Mouse (Mus musculus) cerebellum, adult 9-11 months (tissue): ENCODE data around the gene Flt1.
"Not testable (repeated sequence)": the region's sequence is repeated elsewhere in the genome, so short reads cannot be mapped to it uniquely, and the experiment has no call there.

Experiments
- DNase-seq: peaks from one replicate; pipeline ENCODE4 v3.0.0; 2022

The Flt1 gene

DNA sequence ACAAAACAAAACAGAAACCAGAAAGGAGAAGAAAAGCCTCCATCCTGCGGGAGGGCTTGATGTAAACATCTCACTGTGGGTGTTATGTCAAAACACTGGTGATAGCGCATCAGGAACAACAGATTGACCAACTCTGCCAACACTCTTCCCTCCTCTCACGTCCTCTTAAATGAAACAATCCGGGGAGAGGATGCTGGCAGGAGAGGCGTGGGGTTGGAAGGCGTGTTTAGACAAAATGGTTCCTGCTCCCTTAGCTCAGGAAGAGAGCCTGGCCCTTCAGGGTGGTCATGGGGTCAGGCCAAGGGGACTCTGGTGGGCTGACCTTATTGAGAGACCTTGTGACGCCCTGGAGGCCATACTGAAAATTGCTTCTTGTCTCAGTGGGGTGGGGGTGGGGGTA lies 65.9 kb downstream of the Flt1 start:
- no peak for DNase-seq

DNA sequence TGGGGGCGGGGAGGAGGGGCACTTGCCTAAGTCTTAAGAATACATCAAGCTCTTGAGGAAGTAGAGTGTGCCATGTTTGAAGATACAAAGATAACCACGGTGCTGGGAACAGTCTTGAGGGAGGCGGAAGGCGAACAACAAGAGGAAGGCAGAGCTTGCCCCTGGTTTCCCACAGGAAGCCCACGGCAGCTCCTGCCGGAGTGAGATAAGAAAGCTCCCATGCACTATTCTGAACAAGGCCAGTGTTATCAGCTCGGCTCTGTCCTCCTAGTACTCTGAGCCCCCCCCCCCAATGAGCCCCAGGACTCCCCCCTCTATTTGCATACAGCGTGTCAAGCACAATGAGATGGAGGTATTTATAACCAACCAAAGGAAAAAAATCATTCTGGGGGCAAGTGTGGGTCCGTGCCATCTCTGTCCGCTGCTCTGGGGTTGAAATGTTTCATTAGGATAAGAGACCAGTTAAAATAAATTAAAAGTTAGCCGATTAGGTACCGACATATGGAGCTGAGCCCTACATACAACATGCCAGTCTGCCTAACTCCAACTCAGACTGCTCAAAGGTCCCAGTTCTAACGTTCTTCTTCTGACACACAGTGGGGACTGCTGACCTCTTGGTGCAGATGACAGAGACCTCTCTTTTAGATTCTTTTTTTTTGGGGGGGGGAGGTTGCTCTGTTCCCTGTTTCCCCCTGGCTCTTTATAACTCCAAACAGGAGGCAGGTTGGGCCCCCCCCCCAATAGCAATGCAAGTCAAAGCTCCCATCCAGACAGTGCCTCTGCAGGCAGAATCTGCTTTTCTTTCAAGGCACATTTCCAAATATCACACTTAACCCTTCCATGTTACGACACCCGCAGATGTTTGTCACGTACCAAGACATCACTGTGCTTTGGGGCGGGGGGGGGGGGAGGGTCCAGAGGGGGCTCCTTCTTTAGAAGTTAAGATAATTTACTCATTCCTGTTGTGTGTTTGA lies 67.6 kb downstream of the Flt1 start:
- no peak for DNase-seq

DNA sequence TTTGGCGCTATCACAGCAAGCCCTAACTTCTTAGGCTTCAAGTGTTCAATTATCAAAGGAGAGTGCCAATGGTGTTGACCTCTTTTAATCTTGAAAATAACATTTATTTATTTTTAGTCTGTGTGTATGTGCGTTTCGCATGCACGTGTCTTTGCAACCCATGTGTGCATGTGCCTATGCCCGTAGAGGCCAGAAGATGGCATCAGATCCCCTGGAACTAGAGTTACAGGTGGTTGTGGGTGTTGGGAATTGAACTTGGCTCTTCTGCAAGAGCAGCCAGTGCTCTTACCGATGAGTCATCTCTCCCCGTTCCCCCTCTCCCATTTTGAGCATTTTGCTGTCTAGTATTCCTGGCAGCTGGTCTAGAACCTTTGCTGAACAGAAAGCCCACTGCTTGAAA lies 70.0 kb downstream of the Flt1 start:
- no peak for DNase-seq

- no peak for DNase-seq
Measured at GRCm38 (mm10) chr5:147651233-147651632, 74.6 kb downstream of the Flt1 start.

GRCm38 (mm10) chr5:147646351-147646929 lies 79.4 kb downstream of the Flt1 start:
- DNase-seq: no peak

DNA sequence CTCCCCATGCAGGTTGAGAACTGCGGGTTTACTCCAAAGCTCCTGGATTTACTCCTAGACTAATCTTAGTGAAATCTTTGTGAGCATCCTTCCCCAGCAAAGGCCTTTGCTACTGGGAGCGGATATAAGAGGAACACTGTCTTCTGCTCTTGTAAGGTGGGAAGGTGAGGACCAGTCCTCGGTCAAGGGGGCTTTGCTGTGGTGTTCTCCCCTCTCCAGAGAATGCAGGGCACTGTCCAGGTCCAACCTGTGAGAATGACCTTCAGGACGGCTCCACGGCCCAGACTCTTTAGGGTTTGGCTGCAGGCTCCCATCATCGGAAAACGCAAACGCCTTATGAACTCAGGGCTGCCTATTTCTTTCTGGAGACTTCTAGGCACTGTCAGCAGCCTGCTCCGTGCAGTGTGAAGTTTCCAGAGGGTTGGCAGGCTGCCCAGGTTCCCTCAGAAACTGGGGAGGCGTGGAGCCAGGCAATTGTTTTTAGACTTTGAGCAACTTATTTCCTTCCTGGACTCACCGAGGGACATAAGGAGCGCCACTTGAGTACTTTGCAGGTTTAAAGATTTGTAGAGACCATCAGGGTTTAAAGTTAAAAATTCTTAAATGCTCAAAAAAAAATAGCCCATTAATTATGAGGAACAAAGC lies 80.7 kb downstream of the Flt1 start:
- DNase-seq: no peak

GRCm38 (mm10) chr5:147641452-147641851 lies 84.4 kb downstream of the Flt1 start:
- no peak for DNase-seq

GRCm38 (mm10) chr5:147639940-147640339 lies 85.9 kb downstream of the Flt1 start:
- DNase-seq: no peak

GRCm38 (mm10) chr5:147636676-147637075 lies 89.1 kb downstream of the Flt1 start:
- DNase-seq: no peak

GRCm38 (mm10) chr5:147635883-147636282 lies 89.9 kb downstream of the Flt1 start:
- no peak for DNase-seq

DNA sequence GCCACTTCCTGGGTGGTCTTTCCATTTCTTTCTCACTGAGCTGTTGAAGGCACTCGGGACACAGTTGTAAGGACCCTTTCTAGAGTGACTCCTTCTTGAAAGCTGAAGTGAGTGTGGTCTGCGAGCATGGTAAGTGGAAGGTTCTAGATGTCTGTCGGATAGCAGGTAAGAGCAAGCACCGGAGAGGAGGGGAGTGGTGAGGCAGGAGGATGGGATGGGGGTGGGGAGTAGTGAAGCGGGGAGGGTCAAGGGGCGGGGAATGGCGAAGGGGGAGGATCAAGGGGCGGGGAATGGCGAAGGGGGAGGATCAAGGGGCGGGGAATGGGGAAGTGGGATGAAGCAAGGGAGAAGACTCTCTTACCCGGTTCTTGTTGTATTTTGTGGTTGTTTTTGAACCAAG lies 91.8 kb downstream of the Flt1 start:
- no peak for DNase-seq

GRCm38 (mm10) chr5:147632716-147633115 lies 93.1 kb downstream of the Flt1 start:
- no peak for DNase-seq

- no peak for DNase-seq
Measured at GRCm38 (mm10) chr5:147630426-147631290, 95.2 kb downstream of the Flt1 start.

DNA sequence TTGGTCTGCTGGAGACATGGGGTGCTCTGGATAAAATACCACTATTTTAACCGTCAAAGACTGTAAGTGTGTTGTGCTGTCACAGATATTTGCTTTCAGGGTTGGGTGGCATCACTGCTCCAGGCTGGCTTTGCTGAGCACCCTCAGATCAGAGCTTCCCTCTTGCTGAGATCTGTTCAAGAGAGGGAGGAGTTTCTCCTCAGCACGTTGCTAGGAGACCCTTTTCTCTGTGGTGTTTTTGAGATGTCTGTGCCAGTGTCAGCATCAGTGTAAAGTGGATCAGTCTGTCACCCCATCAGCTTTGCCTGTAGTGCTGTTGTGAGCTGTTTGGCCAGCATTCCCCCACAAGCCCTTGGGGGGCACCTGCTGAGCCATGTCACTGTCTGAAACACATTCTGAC lies 98.9 kb downstream of the Flt1 start:
- DNase-seq: no peak

DNA sequence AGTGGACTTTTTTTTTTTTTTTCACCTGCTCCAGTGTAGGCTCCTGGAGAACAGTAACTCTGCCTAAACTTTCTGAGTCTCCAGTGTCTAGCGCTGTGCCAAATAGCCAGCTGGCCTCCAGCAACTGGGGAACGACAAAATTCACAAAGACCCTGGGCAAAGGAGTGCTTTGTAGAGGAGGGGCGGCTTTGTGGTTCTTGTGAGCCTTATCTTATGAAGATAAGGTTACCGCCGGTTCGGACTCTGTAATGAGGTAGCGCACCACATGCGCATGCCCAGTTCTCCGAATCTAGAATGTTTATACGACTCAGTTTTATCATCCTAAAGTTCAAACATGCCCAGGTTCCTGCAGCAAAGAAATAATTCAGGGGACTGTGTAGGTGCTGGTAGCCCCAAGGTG lies 102.1 kb downstream of the Flt1 start:
- no peak for DNase-seq

GRCm38 (mm10) chr5:147620178-147620577 lies 105.6 kb downstream of the Flt1 start:
- DNase-seq: no peak

DNA sequence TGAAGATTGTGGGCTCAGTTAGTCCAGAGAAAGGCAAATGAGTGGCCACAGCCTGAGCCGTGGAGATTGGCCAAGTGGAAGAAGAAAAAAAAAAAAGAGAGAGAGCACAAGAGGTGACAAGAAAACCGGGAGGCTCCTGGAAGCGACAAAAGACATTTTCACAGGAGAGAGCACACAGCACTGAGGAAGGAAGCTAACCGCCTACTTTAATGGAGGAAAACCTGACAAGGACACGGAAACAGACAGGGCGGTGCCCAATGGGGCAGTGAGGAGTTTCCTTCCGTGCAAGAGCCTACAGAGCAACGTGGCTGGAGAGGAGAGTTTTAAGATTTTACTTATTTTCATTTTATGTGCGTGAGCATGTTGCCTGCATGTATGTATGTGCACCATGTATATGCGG lies 107.6 kb downstream of the Flt1 start:
- DNase-seq: no peak

DNA sequence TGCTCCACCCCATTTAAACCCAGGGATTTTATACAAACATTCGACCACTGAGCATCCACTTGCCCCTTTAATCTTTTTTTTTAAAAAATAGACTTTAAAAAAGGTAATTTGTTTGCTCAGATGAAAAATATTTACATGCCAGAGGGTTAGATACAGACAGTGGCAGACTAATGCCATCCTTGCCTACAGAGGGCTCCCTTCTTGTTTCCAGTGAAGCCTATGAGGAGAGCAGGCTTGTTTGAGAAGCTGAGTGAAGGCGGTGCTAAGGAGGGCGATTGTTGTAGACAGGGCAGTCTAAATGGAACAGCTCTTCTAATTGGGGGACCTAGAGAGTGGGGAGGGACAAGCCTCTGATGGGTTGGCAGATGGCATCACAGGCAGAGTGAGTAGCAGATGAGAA lies 109.4 kb downstream of the Flt1 start:
- no peak for DNase-seq

GRCm38 (mm10) chr5:147614659-147615058 lies 111.2 kb downstream of the Flt1 start:
- no peak for DNase-seq

GRCm38 (mm10) chr5:147611348-147611747 lies 114.5 kb downstream of the Flt1 start:
- not testable (repeated sequence) for DNase-seq

DNA sequence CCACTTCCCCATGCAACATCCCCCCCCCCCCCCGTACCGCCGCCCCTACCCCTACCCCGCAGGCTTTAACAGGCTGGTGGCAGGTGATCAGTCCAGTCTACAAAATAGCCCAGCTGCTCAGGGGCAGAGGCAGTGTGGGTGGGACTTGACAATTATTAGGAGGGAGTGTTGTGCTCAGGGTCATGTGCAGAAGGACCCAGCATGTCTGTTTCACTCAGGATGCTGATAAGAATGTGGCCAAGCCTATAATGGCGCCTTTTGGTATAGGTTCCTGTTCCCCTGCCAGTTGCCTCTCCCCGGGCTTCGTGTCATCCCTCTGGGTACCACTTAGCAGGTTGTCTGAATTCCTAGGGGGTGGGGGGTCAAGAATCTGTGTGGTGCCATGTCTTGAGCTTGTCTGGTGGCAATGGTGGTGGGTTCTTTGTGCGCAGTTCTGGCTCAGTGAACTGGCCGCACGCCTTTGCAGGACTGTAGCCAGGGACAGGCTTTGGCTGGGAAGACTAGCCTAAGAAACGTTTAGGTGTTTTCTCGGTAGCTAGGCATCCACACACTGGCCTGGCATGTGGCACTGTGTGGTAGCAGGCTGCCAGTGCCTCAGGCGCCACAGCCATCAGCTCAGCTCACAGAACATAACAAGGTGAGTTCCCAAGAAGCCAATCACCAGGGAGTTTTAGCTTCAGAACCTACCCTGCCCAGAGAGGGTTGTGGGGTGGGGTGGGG lies 118.4 kb downstream of the Flt1 start:
- DNase-seq: no peak

DNA sequence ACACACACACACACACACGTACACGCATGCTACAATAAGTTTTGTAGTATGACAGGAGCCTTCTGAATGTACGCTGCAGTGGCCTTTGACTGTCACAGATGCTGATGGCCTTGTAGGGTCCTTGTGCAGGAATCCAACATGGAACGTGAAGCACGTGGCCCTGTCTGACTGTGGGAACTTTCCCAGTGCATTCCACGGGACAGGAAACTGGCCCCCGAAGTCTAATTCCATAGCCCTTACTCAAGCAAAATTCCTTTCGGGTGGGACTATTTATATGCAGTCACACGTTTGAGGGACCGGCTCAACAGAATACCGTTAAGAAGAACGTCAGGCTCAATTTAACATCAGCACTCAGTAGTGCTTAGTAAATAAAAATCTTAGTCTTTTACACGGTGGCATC lies 119.1 kb downstream of the Flt1 start:
- no peak for DNase-seq
